Mouse (Mus musculus): Measurements from ENCODE around the gene Btbd9. TPM values are rescaled to one million over a fixed set of nuclear protein-coding genes. Genes with fewer than 3 reads are reported as not detected.

Gene Btbd9
- total RNA-seq, 1 experiment = 28.2 TPM

DNA sequence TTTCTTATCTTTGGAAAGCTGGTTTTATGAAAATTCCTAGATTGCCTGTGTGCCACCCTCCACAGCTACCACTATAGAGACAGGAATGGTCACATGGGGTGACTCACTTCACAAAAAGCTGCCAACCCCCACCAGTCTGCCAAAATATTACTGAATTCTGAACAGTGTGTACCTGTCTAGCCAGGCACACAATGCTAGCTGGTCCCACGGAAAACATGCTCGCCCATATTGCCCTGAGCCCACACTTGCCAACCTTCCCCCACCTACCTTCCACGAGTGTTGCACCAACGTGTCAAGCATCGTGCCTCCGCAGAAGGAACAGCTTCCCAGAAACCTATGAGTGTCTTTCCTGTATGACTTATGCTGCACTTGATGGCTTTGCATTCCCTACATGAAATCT, 4.9 kb upstream of the Btbd9 start:
- no peak for TF ChIP-seq ZC3H11A (IDR thresholded peaks at IDR 0.05; ENCODE audit: borderline replicate concordance, low read depth, low read length)
- no peak for TF ChIP-seq ZNF384 (IDR thresholded peaks at IDR 0.05; ENCODE audit: low read depth, low read length)
- TF ChIP-seq HCFC1 (IDR thresholded peaks at IDR 0.05; ENCODE audit: borderline replicate concordance, insufficient read depth, low read length) = no peak
- no peak for TF ChIP-seq CHD2 (IDR thresholded peaks at IDR 0.05; ENCODE audit: low read depth, low read length)
- TF ChIP-seq MAFK (IDR thresholded peaks at IDR 0.05; ENCODE audit: insufficient read depth, low read depth, low read length) = no peak
- Histone ChIP-seq H3K4me1 (ENCODE audit: control insufficient read depth in 2 of 2, insufficient read depth in 2 of 2, low read length in 2 of 2, poor library complexity in 1 of 2) (peaks cover 6 to 9% of the 10 kb centered on the region in 2 experiments; a peak in 3 of 4 replicates), H3K9ac (ENCODE audit: insufficient read depth, low read depth, low read length, poor library complexity, severe bottlenecking) (no peak overlapping the region), H3K27ac (ENCODE audit: insufficient read depth, low read depth, low read length, poor library complexity, severe bottlenecking) (no peak overlapping the region), H3K4me3 (ENCODE audit: insufficient read depth in 1 of 2, low read depth in 1 of 2, low read length in 2 of 2, poor library complexity in 1 of 2, severe bottlenecking in 1 of 2) (no peak overlapping the region), H3K36me3 (ENCODE audit: control insufficient read depth, insufficient read depth, low read length, poor library complexity, severe bottlenecking) (no peaks in the 10 kb centered on the region), H3K9me3 (ENCODE audit: control insufficient read depth, insufficient read depth, low read depth, low read length) (no peaks in the 10 kb centered on the region)
- in situ Hi-C loops (cut with MboI; ENCODE audit: low sequenced_read_pairs in 2 of 2, unreplicated experiment in 2 of 2) = no loop called here
- DNase-seq (ENCODE audit: low read depth, low spot score) = no peak

DNA sequence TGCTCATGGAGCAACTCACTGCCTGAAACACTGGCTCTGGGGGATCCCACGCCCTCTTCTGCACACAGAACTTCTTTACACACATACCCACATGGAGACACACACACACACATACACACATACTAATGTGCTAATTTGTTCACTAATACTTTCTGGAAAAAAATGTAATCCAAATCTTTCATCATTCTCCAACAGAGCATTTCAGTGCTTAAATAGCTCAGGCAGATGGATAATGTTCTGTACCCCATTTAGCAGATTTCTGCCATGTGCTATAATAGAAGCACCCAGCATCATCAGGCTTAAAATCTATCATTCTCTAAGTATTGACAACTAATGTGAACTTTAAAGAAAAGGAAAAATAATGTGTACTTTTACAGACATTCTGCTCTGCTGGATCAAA, 4.5 kb upstream of the Btbd9 start:
- H3K9me3 ChIP-seq (ENCODE audit: control insufficient read depth, insufficient read depth, low read depth, low read length) = no peaks in the 10 kb centered on the region
- H3K27ac ChIP-seq (ENCODE audit: insufficient read depth, low read depth, low read length, poor library complexity, severe bottlenecking) = no peak overlapping the region
- H3K9ac ChIP-seq (ENCODE audit: insufficient read depth, low read depth, low read length, poor library complexity, severe bottlenecking) = no peak overlapping the region
- in situ Hi-C loops (cut with MboI; ENCODE audit: low sequenced_read_pairs in 2 of 2, unreplicated experiment in 2 of 2) = no loop called here
- no peak for DNase-seq (ENCODE audit: low read depth, low spot score)
- no peak for TF ChIP-seq ZNF384 (IDR thresholded peaks at IDR 0.05; ENCODE audit: low read depth, low read length)
- TF ChIP-seq MAFK (IDR thresholded peaks at IDR 0.05; ENCODE audit: insufficient read depth, low read depth, low read length) = no peak
- TF ChIP-seq ZC3H11A (IDR thresholded peaks at IDR 0.05; ENCODE audit: borderline replicate concordance, low read depth, low read length) = no peak
- TF ChIP-seq HCFC1 (IDR thresholded peaks at IDR 0.05; ENCODE audit: borderline replicate concordance, insufficient read depth, low read length) = no peak
- no peak for TF ChIP-seq CHD2 (IDR thresholded peaks at IDR 0.05; ENCODE audit: low read depth, low read length)
- H3K36me3 ChIP-seq (ENCODE audit: control insufficient read depth, insufficient read depth, low read length, poor library complexity, severe bottlenecking) = no peaks in the 10 kb centered on the region
- H3K4me1 ChIP-seq (ENCODE audit: control insufficient read depth in 2 of 2, insufficient read depth in 2 of 2, low read length in 2 of 2, poor library complexity in 1 of 2) = peaks cover 6% of the 10 kb centered on the region in 2 experiments; a peak in 3 of 4 replicates
- H3K4me3 ChIP-seq (ENCODE audit: insufficient read depth in 1 of 2, low read depth in 1 of 2, low read length in 2 of 2, poor library complexity in 1 of 2, severe bottlenecking in 1 of 2) = no peak overlapping the region

DNA sequence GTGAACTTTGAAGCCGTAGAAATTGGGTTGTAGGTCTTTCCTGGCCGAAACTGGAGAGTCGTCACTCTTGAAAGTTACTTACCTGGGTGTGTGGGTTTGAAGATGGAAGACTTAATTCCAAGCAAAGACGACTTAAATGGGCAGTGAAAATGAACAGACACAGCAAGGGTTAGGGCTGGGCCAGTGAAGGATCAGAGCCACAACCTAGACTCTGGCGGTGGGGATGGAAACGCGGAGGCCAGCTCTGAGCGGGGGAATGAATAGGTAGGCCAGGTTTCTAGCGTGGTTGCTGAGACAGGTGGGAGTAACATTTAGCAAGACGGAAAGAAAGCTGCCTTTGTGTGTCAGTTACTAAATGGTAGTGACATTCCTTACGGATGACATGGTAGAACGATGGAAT, 658 bp upstream of the Btbd9 start:
- Histone ChIP-seq H3K9me3 (ENCODE audit: control insufficient read depth, insufficient read depth, low read depth, low read length) (no peaks in the 10 kb centered on the region), H3K27ac (ENCODE audit: insufficient read depth, low read depth, low read length, poor library complexity, severe bottlenecking) (no peak overlapping the region), H3K9ac (ENCODE audit: insufficient read depth, low read depth, low read length, poor library complexity, severe bottlenecking) (peak overlapping the region; percentile 82), H3K4me3 (ENCODE audit: insufficient read depth in 1 of 2, low read depth in 1 of 2, low read length in 2 of 2, poor library complexity in 1 of 2, severe bottlenecking in 1 of 2) (peak overlapping the region; percentile 62 to 80), H3K4me1 (ENCODE audit: control insufficient read depth in 2 of 2, insufficient read depth in 2 of 2, low read length in 2 of 2, poor library complexity in 1 of 2) (peaks cover 4 to 5% of the 10 kb centered on the region in 2 experiments; a peak in 2 of 4 replicates), H3K36me3 (ENCODE audit: control insufficient read depth, insufficient read depth, low read length, poor library complexity, severe bottlenecking) (no peaks in the 10 kb centered on the region)
- in situ Hi-C loops (cut with MboI; ENCODE audit: low sequenced_read_pairs in 2 of 2, unreplicated experiment in 2 of 2) = no loop called here
- TF ChIP-seq ZNF384 (IDR thresholded peaks at IDR 0.05; ENCODE audit: low read depth, low read length) = no peak
- TF ChIP-seq ZC3H11A (IDR thresholded peaks at IDR 0.05; ENCODE audit: borderline replicate concordance, low read depth, low read length) = 0 out of 2 replicates have a peak, but pooled peaks have one; percentile 16
- DNase-seq (ENCODE audit: low read depth, low spot score) = no peak

DNA sequence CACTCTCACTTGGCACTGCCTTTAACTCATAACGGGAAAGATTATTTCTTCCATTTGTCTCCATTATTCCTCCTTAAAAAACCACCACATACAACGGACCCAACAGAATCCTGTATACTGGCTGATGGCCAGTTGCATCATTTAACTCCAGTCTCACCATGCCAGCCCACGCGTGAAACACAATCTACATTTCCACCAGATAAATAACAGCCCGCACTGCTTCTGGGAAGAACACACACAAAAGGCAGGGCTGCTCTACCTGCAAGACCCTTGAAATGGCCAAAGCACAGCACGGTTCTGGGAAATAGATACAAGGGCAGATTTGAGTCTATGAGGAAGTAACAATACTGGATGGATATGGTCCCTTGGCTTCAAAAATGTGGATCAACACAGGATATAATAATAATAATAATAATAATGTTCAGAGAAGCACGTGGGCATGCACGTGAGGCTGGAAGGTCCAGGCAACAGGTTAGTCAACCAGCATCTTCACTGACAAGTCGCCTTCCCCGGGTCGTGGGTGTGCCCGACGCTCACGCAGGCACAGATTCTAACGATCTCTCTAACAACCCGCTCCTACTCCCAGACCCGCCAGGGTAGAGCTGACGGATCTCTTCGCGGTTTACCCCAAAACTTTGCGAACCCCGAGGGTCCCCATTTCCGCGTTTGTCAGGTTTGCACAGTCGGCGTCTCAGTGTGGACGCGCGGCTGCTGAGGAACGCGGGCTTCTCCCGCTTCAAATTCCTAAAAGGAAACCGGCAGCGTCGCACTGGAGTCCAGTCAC, 975 bp downstream of the Btbd9 start:
- TF ChIP-seq MAFK (IDR thresholded peaks at IDR 0.05; ENCODE audit: insufficient read depth, low read depth, low read length) = no peak; the same call in 1 of the 2 replicates
- TF ChIP-seq ZC3H11A (IDR thresholded peaks at IDR 0.05; ENCODE audit: borderline replicate concordance, low read depth, low read length) = no peak
- TF ChIP-seq ZNF384 (IDR thresholded peaks at IDR 0.05; ENCODE audit: low read depth, low read length) = no peak
- TF ChIP-seq HCFC1 (IDR thresholded peaks at IDR 0.05; ENCODE audit: borderline replicate concordance, insufficient read depth, low read length) = no peak
- Histone ChIP-seq H3K36me3 (ENCODE audit: control insufficient read depth, insufficient read depth, low read length, poor library complexity, severe bottlenecking) (no peaks in the 10 kb centered on the region), H3K27ac (ENCODE audit: insufficient read depth, low read depth, low read length, poor library complexity, severe bottlenecking) (peak overlapping the region; percentile 57), H3K4me3 (ENCODE audit: insufficient read depth in 1 of 2, low read depth in 1 of 2, low read length in 2 of 2, poor library complexity in 1 of 2, severe bottlenecking in 1 of 2) (peak overlapping the region; percentile 62 to 80), H3K4me1 (ENCODE audit: control insufficient read depth in 2 of 2, insufficient read depth in 2 of 2, low read length in 2 of 2, poor library complexity in 1 of 2) (peaks cover 5 to 7% of the 10 kb centered on the region in 2 experiments; a peak in 2 of 4 replicates), H3K9me3 (ENCODE audit: control insufficient read depth, insufficient read depth, low read depth, low read length) (no peaks in the 10 kb centered on the region), H3K9ac (ENCODE audit: insufficient read depth, low read depth, low read length, poor library complexity, severe bottlenecking) (peak overlapping the region; percentile 82)
- DNase-seq (ENCODE audit: low read depth, low spot score) = no peak
- in situ Hi-C loops (cut with MboI; ENCODE audit: low sequenced_read_pairs in 2 of 2, unreplicated experiment in 2 of 2) = no loop called here
